Mouse (Mus musculus): ENCODE results near the gene Psmc2.

GRCm38 (mm10) chr5:21739881-21740280 is 45.2 kb upstream of the Psmc2 start:
- TF ChIP-seq CTCF (conservative IDR thresholded peaks at IDR 0.05; ENCODE audit: insufficient read depth, insufficient read length, low read depth, low read length), result no peak
- no peak for TF ChIP-seq POLR2A (IDR thresholded peaks at IDR 0.05; ENCODE audit: low read depth, low read length)
